Mouse (Mus musculus) hindbrain, postnatal 0 days (tissue): Measurements from ENCODE around the gene Arid1b. TPM values are rescaled to one million over a fixed set of nuclear protein-coding genes. Genes with fewer than 3 reads are reported as not detected.
A peak's percentile ranks its signal among the peaks of the same experiment; 100 is the strongest.

Experiments used
- ATAC-seq: fragments of 200-750 bp; cut with Nextera tagmentation; 2 replicates; pipeline ENCODE4 v1.8.0; 2017; ENCODE audit warnings: mild to moderate bottlenecking, moderate TSS enrichment, moderate library complexity
- DNase-seq: peaks from one replicate; pipeline ENCODE4 v3.0.0-alpha.2; 2015; ENCODE audit warnings: low spot score
- H3K27ac ChIP-seq: fragments of 300-500 bp; sonication (generic); 2 replicates; pipeline ENCODE4 v1.5.1; 2014; ENCODE audit warnings: mild to moderate bottlenecking
- H3K27me3 ChIP-seq: fragments of 300-500 bp; sonication (generic); 2 replicates; pipeline ENCODE4 v1.6.1; 2014; ENCODE audit warnings: low read length, mixed read lengths; ENCODE audit not compliant: insufficient read depth
- H3K36me3 ChIP-seq: fragments of 300-500 bp; sonication (generic); 2 replicates; pipeline ENCODE4 v1.6.1; 2014; ENCODE audit warnings: low read length, mixed read lengths; ENCODE audit not compliant: insufficient read depth
- H3K4me1 ChIP-seq: fragments of 300-500 bp; sonication (generic); 2 replicates; pipeline ENCODE4 v1.6.1; 2014; ENCODE audit warnings: antibody characterized with exemption, low read length, mixed read lengths; ENCODE audit not compliant: insufficient read depth
- H3K4me2 ChIP-seq: fragments of 300-500 bp; sonication (generic); 2 replicates; pipeline ENCODE4 v1.6.1; 2014; ENCODE audit warnings: low read depth, mild to moderate bottlenecking, low read length, moderate library complexity, mixed read lengths
- H3K4me3 ChIP-seq: fragments of 300-500 bp; sonication (generic); 2 replicates; pipeline ENCODE4 v1.5.1; 2014; ENCODE audit warnings: low read length
- H3K9ac ChIP-seq: fragments of 300-500 bp; sonication (generic); replicated peaks from 2 replicates; pipeline ENCODE4 v1.6.1; 2014; ENCODE audit warnings: mild to moderate bottlenecking, low read length, moderate library complexity, mixed read lengths
- H3K9me3 ChIP-seq: fragments of 300-500 bp; sonication (generic); 2 replicates; pipeline ENCODE4 v1.6.1; 2016; ENCODE audit warnings: low read length, mixed read lengths
- CTCF ChIP-seq: IDR thresholded peaks from 2 replicates; pipeline ENCODE4 v1.5.1; 2016; ENCODE audit warnings: antibody characterized with exemption, control low read depth, low read depth
- WGBS: fragments of 180-500 bp; shearing (Covaris S2); extraction: QIAGEN DNeasy Blood & Tissue Kit; methylation state at CpG from one replicate; pipeline ENCODE4 v1.1.7; 2014; 5-methylcytosine and 5-hydroxymethylcytosine counted together
- polyA plus RNA-seq: library from polyadenylated mRNA; unstranded; fragments of >200 nt; fragmentation: Nextera tagmentation; extraction: Ambion mirVana; gene quantifications from 2 replicates; pipeline ENCODE4 v1.2.1, GENCODE M21; 2015
- total RNA-seq: library from RNA; depleted of rRNA; stranded (reverse); fragments of >200 nt; gene quantifications from 2 replicates; pipeline ENCODE4 v1.2.3, GENCODE M21; 2014

Arid1b gene
- total and polyA plus RNA-seq, 2 experiments from 2014 or later: 10.5 to 62.5 TPM

- Histone ChIP-seq H3K9me3 (no peaks in the 10 kb centered on the region), H3K4me1 (peaks cover 7% of the 10 kb centered on the region), H3K27ac (peak overlapping the region; percentile 97), H3K27me3 (no peaks in the 10 kb centered on the region), H3K4me3 (peak overlapping the region; percentile 97), H3K4me2 (peak overlapping the region; percentile 81), H3K9ac (peak overlapping the region; percentile 99), H3K36me3 (no peaks in the 10 kb centered on the region)
- WGBS: under 1% methylated on average over 66 of the region's 81 CpGs
- DNase-seq (peak; percentile 82), ATAC-seq (peak; percentile 73)
- TF ChIP-seq CTCF: no peak
Measured at GRCm38 (mm10) chr17:4994813-4995560, 855 bp downstream of the Arid1b start.

- H3K27ac ChIP-seq: peak overlapping the region; percentile 97
- ATAC-seq (peak; percentile 33), DNase-seq (peak; percentile 79)
- H3K27me3 ChIP-seq: no peaks in the 10 kb centered on the region
- peaks cover 11% of the 10 kb centered on the region for H3K4me1 ChIP-seq
- H3K9ac ChIP-seq: peak overlapping the region; percentile 99
- H3K4me3 ChIP-seq: peak overlapping the region; percentile 97
- 0% methylated on average over 26 of the region's 56 CpGs for WGBS
- H3K4me2 ChIP-seq: peak overlapping the region; percentile 81
- no peak for TF ChIP-seq CTCF
- no peaks in the 10 kb centered on the region for H3K36me3 ChIP-seq
- H3K9me3 ChIP-seq: no peaks in the 10 kb centered on the region
Measured at GRCm38 (mm10) chr17:4995561-4996051, 1.5 kb downstream of the Arid1b start.

- WGBS: under 1% methylated on average over 55 of the region's 95 CpGs
- Histone ChIP-seq H3K27me3 (no peaks in the 10 kb centered on the region), H3K27ac (peak overlapping the region; percentile 97)
Measured at GRCm38 (mm10) chr17:4996121-4996813, 2.1 kb downstream of the Arid1b start.

GRCm38 (mm10) chr17:4996814-4997549 lies 2.9 kb downstream of the Arid1b start:
- Histone ChIP-seq H3K4me3 (peak overlapping the region; percentile 97), H3K9ac (peak overlapping the region; percentile 99), H3K27me3 (no peaks in the 10 kb centered on the region), H3K4me2 (peak overlapping the region; percentile 81), H3K27ac (peak overlapping the region; percentile 97), H3K9me3 (no peaks in the 10 kb centered on the region), H3K36me3 (no peaks in the 10 kb centered on the region), H3K4me1 (peaks cover 17% of the 10 kb centered on the region)
- DNase-seq: peak; percentile 80
- 2% methylated on average over 20 of the region's 20 CpGs for WGBS
- no peak for ATAC-seq
- TF ChIP-seq CTCF: no peak

More at GRCm38 (mm10) chr17:4996121-4996813, 2.1 kb downstream of the Arid1b start:
- Histone ChIP-seq H3K36me3 (no peaks in the 10 kb centered on the region), H3K9me3 (no peaks in the 10 kb centered on the region), H3K4me1 (peaks cover 10% of the 10 kb centered on the region), H3K4me3 (peak overlapping the region; percentile 97), H3K9ac (peak overlapping the region; percentile 99), H3K4me2 (peak overlapping the region; percentile 81)
- DNase-seq (peak; percentile 51), ATAC-seq (peak; percentile 38)
- TF ChIP-seq CTCF: no peak

GRCm38 (mm10) chr17:4997968-4998367 lies 3.8 kb downstream of the Arid1b start:
- TF ChIP-seq CTCF: no peak
- Histone ChIP-seq H3K4me3 (peak overlapping the region; percentile 97), H3K9ac (no peak overlapping the region), H3K4me2 (peak overlapping the region; percentile 81), H3K9me3 (no peaks in the 10 kb centered on the region), H3K27ac (no peak overlapping the region), H3K4me1 (peaks cover 26% of the 10 kb centered on the region), H3K27me3 (no peaks in the 10 kb centered on the region), H3K36me3 (no peaks in the 10 kb centered on the region)
- 23% methylated on average over 3 of the region's 3 CpGs for WGBS
- no peak for ATAC-seq
- DNase-seq: no peak

GRCm38 (mm10) chr17:4999256-4999655 lies 5.1 kb downstream of the Arid1b start:
- DNase-seq: no peak
- 66% methylated on average over 1 of the region's 1 CpGs for WGBS
- Histone ChIP-seq H3K4me2 (peak overlapping the region; percentile 56), H3K4me1 (peaks cover 39% of the 10 kb centered on the region), H3K27me3 (no peaks in the 10 kb centered on the region), H3K9me3 (no peaks in the 10 kb centered on the region), H3K36me3 (no peaks in the 10 kb centered on the region), H3K9ac (no peak overlapping the region), H3K27ac (no peak overlapping the region), H3K4me3 (no peak overlapping the region; the same call in 1 of the 2 replicates)
- TF ChIP-seq CTCF: no peak
- ATAC-seq: no peak
